Mouse (Mus musculus) embryo, embryonic 10 days (tissue): ENCODE data around the gene Mau2.
"Not testable (repeated sequence)": the region's sequence is repeated elsewhere in the genome, so short reads cannot be mapped to it uniquely, and the experiment has no call there.

Experiments used
- DNase-seq: peaks from one replicate; pipeline ENCODE4 v3.0.0-alpha.2; 2015; ENCODE audit warnings: low spot score

Gene Mau2

DNA sequence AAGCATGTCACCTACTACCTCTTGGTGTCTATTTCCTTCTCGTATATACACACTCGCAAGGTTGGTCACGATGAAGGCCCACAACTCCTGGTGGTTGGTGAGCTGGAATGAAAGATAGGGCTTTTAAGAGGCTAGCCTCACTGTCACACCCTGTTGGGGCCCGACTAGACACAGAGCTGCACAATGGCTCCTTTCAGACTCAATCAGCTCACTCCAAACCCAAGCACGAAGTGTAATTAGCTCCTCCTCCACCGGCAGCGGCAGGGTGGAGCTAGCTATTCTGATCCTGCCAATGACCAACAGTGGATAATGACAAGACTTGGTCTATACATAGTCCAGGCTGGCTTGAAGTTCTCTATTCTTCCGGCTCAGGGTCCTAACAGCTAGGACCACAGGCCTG is 18.9 kb downstream of the Mau2 start:
- no peak for DNase-seq

GRCm38 (mm10) chr8:70015017-70015416 is 27.5 kb downstream of the Mau2 start:
- no peak for DNase-seq

GRCm38 (mm10) chr8:70012763-70013162 is 29.8 kb downstream of the Mau2 start:
- no peak for DNase-seq

DNA sequence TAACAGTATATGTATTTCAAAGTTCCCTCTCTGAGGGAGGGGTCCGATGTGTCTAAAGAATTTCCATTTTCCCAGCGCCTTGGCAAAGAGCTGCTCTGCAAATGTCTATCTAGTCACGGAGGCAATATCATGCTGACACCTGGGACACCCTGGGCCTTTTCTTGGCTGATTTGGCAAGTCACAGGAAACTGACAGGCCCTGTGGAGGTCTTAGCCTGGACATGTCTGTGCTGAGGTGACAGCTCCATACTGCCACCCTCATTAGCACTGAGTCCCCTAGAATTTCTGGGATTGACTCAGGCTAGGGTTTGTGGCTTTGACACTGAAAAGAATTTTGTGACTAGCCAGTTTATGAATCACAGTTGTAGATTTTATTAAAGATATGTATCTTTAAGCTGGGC is 30.2 kb downstream of the Mau2 start:
- DNase-seq: no peak

DNA sequence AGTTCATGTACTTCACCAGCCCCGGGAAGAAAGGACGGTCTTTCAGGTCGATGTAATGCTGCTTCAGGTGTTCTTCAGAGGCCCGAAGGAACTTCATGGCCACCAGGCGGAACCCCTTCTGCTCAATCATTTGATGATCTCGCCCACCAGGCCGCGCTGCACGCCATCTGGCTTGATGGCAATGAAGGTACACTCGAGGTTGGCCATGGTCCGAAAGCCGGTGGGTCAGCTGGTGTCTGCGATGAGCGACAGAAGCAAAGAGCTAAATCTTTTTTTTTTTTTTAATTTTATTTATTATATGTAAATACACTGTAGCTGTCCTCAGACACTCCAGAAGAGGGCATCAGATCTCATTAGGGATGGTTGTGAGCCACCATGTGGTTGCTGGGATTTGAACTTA is 31.7 kb downstream of the Mau2 start:
- not testable (repeated sequence) for DNase-seq

- no peak for DNase-seq
Observed at GRCm38 (mm10) chr8:70005178-70005577, 37.4 kb downstream of the Mau2 start.

GRCm38 (mm10) chr8:70004345-70004744 is 38.2 kb downstream of the Mau2 start:
- no peak for DNase-seq

DNA sequence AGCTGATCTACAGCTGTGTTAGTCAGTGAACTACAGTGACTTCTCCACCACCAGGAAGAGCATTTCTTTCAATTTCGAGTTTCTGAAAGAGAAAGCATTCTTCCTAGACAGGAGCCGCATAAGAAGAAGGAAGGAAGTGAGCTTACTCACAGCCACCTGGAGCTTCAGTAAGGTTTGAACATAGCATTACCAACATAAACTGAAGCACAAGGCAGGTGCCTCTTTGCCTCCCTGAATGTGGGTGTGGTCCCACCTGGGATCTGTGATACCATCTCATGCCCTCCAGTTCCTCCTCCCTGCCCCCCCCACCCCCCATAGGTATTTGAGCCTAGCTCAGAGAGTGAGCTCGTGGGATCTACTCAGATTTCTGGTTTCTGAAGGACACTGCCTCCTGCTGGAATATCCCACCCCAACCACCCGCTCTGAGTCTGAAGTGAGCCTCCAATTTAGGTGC is 39.3 kb downstream of the Mau2 start:
- no peak for DNase-seq

GRCm38 (mm10) chr8:70001892-70002191 is 40.7 kb downstream of the Mau2 start:
- DNase-seq: not testable (repeated sequence)

- peak; percentile 77 for DNase-seq
Observed at GRCm38 (mm10) chr8:70001176-70001891, 41.2 kb downstream of the Mau2 start.

DNA sequence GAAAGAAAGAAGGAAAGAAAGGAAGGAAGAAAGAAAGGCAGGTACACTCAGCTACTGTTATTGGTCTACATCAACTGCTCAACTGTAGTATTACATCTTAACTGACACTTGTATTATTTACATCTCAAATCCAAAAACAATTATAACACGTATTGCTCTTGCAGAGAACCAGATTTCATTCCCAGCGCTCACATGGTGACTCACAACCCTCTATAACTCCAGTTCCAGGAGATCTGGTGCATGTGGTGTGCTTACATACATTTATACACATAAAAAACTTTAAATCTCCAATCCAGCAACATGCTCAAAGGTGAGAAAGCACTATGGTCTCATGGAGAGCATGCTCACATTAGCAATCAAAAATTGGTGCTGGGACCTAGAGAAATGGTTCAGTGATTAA is 42.3 kb downstream of the Mau2 start:
- no peak for DNase-seq

DNA sequence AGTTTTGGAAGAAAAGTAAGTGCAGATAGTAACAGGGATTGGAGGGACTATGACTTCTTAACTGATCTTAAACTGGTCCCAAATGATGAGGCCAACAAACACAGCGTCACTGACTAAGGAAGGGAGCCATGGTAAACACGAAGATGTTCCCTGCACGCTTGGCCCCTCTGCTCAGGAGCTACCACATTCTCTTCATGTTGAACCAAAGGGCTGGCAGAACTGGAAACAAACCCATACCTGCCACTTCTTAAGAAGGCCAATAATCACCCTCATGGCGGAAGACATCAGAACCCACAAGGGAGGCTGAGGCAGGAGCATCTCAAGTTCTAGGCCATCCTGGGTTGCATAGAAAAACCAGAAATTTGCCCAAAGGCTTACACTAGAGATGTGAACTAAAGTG is 43.3 kb downstream of the Mau2 start:
- no peak for DNase-seq

DNA sequence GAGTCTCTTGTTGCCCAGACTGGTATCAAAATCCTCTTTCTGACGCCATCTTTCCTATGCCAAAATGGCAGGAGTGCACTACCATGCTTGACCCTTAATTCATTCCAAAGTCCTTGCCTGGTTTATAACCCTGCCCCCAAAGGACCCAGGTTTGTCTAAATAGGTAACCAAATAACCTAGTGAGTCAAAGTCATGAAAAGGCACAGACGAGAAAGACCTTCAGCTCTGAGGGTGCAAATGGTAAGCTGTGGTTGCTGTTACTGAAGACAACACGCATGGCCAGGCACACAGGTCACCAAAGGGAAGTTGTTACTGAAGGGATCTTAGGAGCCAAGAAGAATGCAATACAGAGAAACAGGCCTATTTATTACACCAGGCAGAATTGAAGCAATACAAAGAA is 43.8 kb downstream of the Mau2 start:
- no peak for DNase-seq

GRCm38 (mm10) chr8:69996589-69997285 is 45.8 kb downstream of the Mau2 start:
- DNase-seq: no peak

GRCm38 (mm10) chr8:69995776-69996588 is 46.6 kb downstream of the Mau2 start, which contains the start of gene Gatad2a:
Gene Gatad2a (minus strand): TSS chr8:69996384.
- DNase-seq: peak; percentile 100

DNA sequence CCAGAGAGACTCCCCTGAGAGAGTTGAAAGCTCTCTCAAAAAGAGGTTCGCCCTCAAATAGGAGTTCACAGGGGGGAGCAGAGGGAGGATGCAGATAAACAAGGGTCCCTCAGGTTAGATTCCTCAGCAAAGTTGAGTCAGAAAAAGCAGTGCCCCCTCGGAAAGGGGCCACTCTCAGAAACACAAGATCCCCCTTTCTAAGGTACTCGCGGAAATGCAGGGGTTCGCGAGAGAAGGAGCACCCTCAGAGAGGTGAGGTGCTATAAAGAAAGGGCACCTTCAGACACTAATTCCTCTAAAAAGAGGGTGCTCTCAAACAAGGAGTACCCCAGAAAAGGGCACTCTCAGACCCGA is 47.1 kb downstream of the Mau2 start:
- no peak for DNase-seq

GRCm38 (mm10) chr8:69988936-69989335 is 53.6 kb downstream of the Mau2 start:
- not testable (repeated sequence) for DNase-seq

GRCm38 (mm10) chr8:69987744-69988143 is 54.8 kb downstream of the Mau2 start:
- no peak for DNase-seq

- no peak for DNase-seq
Observed at GRCm38 (mm10) chr8:69984876-69985553, 57.5 kb downstream of the Mau2 start.

GRCm38 (mm10) chr8:69978456-69978855 is 64.1 kb downstream of the Mau2 start:
- no peak for DNase-seq

- DNase-seq: no peak
Observed at GRCm38 (mm10) chr8:69974806-69975205, 67.7 kb downstream of the Mau2 start.

GRCm38 (mm10) chr8:69974194-69974614 is 68.3 kb downstream of the Mau2 start:
- peak; percentile 95 for DNase-seq
